Mouse (Mus musculus) frontal cortex, postnatal 14 days (tissue): ENCODE measurements at regions not wholly inside any gene's neighbourhood (a gene's known extent, or its start where the extent isn't known, plus 50 kb on each side); places are given as distances from the start of the nearest gene placed in this dataset.

Source experiments
- DNase-seq, 2 experiments: peaks; one replicate each; pipeline ENCODE4 v3.0.0; 2022; ENCODE audit warnings: low spot score in 2 of 2

- no peak for DNase-seq
These were observed 96.2 kb downstream of the Pdgfra start for GRCm38 (mm10) chr5:75248279-75248678.

- no peak for DNase-seq
These were observed 97.6 kb downstream of the Pdgfra start for GRCm38 (mm10) chr5:75249671-75250070.

- DNase-seq, result no peak
These were observed 101.3 kb downstream of the Pdgfra start for GRCm38 (mm10) chr5:75253349-75253748.

- no peak for DNase-seq
These were observed 101.7 kb downstream of the Pdgfra start for GRCm38 (mm10) chr5:75253830-75254229.

- no peak for DNase-seq
These were observed 104.1 kb downstream of the Pdgfra start for GRCm38 (mm10) chr5:75256186-75256585.

GRCm38 (mm10) chr5:75257067-75257466, 105.0 kb downstream of the Pdgfra start:
- DNase-seq, result no peak

- DNase-seq, result peak in 1 of 2 experiments; percentile 30
These were observed 108.2 kb downstream of the Pdgfra start for GRCm38 (mm10) chr5:75260247-75260646.

- no peak for DNase-seq
These were observed 114.1 kb downstream of the Pdgfra start for GRCm38 (mm10) chr5:75266111-75266676.

- DNase-seq, result no peak
These were observed 114.8 kb downstream of the Pdgfra start for GRCm38 (mm10) chr5:75266871-75267270.

GRCm38 (mm10) chr5:75267766-75268165, 115.7 kb downstream of the Pdgfra start:
- DNase-seq, result no peak

- DNase-seq, result no peak
These were observed 125.9 kb downstream of the Pdgfra start for GRCm38 (mm10) chr5:75278041-75278440.

GRCm38 (mm10) chr5:75279561-75280171, 127.6 kb downstream of the Pdgfra start:
- DNase-seq, result no peak

GRCm38 (mm10) chr5:75280698-75281097, 128.6 kb downstream of the Pdgfra start:
- DNase-seq, result no peak

- DNase-seq, result no peak
These were observed 129.4 kb downstream of the Pdgfra start for GRCm38 (mm10) chr5:75281510-75281909.

- no peak for DNase-seq
These were observed 130.5 kb downstream of the Pdgfra start for GRCm38 (mm10) chr5:75282617-75283016.

- DNase-seq, result peak in 1 of 2 experiments; percentile 7
These were observed 131.7 kb downstream of the Pdgfra start for GRCm38 (mm10) chr5:75283841-75284240.

- no peak for DNase-seq
These were observed 133.9 kb downstream of the Pdgfra start for GRCm38 (mm10) chr5:75285950-75286349.

GRCm38 (mm10) chr5:75295676-75296075, 143.6 kb downstream of the Pdgfra start:
- no peak for DNase-seq

GRCm38 (mm10) chr5:75312897-75313296, 160.8 kb downstream of the Pdgfra start:
- no peak for DNase-seq

GRCm38 (mm10) chr5:75315956-75316355, 163.9 kb downstream of the Pdgfra start:
- DNase-seq, result no peak

- no peak for DNase-seq
These were observed 168.4 kb downstream of the Pdgfra start for GRCm38 (mm10) chr5:75320536-75320935.

GRCm38 (mm10) chr5:75334050-75334449, 182.0 kb downstream of the Pdgfra start:
- no peak for DNase-seq

GRCm38 (mm10) chr5:75336454-75336853, 184.4 kb downstream of the Pdgfra start:
- peak; percentile 7 to 10 for DNase-seq

GRCm38 (mm10) chr5:75338439-75338838, 186.3 kb downstream of the Pdgfra start:
- DNase-seq, result peak; percentile 18 to 24
